Mouse (Mus musculus) frontal cortex, postnatal 36 days (tissue): ENCODE measurements around the gene Psmb9.
"Not testable (repeated sequence)": the region's sequence is repeated elsewhere in the genome, so short reads cannot be mapped to it uniquely, and the experiment has no call there.

Experiments used
- DNase-seq, 2 experiments: peaks; one replicate each; pipeline ENCODE4 v3.0.0; 2022; ENCODE audit warnings: low spot score in 2 of 2

Psmb9 gene

DNA sequence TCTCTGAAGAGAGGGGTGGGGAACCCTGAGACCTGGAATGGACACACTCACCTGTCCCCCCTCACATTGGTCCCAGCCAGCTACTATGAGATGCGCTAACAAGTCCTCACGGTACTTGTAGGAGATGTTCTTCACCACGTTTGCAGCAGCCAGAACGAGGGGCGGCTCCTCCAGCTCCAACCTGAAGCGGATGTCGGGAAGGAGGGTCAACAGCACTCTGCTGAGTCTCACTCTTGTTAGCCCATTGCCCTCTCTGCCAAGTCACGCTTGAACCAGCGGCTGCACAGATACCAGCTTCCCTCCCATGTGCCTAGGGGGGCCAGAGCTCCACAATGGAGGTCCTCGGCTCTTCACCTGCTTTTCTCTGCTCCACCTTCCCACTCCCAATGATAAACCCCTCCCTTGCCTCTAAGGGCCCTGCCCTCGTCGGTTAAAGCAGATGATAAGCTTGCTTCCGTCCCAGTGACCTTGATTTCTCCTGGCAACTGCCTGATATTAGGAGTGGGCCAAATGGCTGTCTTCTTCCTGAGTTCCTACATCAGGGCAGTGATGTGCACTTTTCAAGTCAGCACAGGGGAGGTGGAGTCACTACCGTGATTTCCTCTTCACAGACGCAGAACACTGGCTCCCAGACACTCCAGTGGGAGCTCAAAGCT lies 3.9 kb downstream of the Psmb9 start:
- DNase-seq = no peak

DNA sequence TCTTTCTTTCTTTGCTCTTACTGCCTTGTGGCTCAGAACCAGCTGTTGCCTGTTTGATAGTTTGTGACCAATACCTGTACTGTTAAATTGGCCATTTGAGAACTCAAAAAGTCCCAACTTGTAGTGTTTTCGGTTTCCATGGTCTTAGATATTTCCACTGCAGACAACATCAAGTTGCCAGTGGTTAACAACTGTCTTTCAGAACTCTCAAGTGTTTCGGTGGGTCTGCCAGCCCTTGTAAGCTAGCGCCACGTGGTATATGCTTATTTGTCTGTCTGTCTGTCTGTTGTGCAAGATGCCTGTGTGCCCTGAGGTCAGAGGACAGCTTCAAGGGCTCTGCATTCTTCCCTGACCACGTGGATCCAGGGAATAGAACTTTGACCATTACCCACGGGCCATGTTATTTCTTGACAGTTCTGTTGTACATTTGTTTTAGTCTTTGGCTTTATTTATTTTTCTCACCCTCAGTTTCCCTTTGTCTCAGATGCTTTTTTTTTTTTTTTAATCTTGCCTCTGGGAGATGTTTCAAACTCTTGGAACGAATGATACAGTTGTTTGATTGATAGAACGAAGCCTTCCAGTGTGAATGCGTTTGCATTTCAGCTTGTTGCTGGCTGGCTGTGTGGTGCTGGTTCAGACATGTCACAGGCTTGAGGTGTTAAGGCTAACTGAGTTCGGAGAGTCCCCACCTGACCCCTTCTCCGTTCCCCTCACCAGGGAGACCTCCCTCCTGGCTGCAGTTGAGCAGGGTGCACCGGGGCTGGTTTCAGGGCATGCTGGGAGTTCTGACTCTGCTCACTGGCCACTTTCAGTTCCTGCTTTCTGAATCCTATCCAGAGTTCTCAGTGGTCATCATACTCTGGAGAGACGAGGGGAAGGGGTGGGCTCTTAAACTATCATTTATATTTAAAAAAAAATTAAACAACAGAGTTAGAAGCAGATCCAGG lies 7.4 kb downstream of the Psmb9 start:
- no peak for DNase-seq

DNA sequence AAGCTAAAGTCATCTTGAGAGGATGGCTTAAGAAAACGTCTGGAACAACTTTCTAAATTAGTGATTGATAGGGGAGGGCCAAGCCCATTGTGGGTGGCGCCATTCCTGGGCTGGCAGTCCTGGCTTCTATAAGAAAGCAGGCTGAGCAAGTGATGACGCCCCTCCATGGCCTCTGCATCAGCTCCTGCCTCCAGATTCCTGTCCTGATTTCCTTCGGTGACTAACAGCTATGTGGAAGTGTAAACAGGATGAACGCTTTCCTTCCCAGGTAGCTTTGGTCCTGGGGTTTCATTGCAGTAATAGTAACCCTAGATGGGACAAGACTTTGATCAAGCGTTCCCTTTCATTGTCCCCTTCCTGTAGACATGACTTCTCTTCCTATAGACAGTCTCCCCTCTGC lies 8.5 kb downstream of the Psmb9 start:
- no peak for DNase-seq

DNA sequence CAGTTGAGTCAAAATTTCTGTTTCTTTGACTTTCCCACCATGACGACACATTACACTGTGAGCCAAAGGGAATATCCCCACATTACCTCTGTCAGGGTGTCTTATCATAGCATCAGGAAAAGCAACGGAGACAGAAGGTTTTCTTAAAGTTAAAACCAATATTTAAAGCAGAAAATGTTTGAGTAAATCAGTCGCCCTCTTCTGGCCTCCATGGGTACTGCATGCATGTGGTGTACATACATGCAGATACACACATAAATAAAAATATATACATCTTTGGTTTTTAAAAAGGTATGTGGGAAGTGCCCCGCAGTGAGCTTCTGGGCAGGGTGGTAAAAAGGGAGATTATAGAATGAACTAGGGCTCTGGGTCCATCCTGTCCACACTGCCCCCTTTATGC lies 10.4 kb downstream of the Psmb9 start:
- no peak for DNase-seq

DNA sequence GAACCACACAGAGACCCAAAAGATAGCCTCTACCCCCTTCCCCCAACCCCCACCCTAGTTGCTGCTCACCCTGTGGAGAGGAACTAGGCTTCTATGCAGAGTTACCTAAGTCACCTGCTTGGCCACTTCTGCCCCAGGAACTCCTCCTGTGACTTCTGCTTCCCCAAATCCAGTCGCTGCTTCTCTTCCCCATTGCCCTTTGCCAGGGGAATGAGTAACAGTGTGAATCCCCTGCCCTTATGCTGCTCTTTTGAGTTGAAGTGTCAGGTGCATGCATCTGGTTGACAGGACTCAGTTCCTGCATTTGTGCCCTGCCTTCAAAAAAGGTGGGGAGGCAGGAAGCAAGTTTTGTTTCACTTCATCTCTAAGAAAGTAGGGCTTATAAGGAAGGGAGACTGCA lies 13.5 kb downstream of the Psmb9 start:
- DNase-seq = no peak

DNA sequence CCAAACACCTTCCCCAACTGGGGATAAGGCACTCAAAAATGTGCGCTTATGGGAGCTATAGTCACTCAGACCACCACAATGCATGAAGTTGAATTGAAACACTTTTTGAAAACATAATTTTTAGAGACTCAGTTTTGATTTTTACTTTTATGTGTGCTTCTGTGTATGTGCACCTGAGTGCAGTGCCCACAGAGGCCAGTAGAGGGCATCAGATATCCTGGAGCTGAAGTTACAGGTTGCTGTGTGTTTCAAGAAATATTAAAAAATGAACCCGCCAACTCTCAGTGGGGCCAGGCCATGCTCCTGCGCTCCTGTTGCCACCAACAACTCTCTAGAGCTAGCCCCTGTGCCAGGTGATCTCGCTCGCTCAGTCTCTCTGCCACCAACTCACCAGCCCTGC lies 15.0 kb downstream of the Psmb9 start:
- no peak for DNase-seq

DNA sequence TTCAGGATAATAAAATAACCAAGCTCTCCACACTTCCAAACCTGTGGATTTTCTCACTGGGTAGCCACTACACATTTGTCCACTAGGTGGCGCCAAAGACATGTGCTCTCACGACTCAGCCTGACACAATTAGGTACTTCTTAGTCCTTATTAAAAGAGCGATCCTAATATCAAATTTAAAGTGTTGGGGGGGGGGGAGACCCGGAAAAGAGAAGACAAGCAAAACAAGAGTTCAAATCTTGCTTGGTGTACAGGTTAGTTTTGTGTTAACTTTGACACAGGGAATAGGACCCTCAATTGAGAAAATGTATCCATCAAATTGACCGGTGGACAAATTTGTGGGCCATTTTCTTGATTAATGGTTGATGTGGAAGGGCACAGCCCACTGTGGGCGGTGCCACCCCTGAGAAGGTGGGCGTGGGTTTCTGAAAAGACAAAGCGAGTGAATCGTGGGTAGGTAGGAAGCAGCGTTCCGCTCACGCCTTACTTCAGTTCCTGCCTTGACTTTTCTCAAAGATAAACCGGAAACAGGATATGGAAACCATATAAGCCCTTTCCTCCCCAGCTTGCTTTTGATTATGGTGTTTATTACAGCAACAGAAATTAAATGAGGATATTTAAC lies 16.6 kb downstream of the Psmb9 start:
- DNase-seq = peak; percentile 78 to 88

DNA sequence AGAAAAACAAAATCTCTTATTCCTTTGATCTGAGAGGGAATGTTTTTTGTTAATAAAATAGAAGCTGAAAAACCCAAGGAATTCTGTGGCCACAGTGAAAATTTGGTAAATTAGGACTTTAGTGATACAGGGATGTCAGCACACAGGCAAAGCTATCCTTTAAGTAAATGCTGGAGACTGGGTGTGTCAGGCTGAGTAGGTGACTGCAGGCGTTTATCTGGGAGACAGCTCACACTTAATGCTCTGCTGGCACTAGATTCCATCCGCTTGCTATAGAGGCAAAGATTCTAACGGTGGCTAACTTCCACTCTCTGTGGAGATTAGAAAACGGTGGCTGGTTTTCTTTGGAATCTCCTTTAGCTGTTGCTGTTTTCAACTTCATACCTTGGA lies 17.1 kb downstream of the Psmb9 start:
- DNase-seq = no peak

DNA sequence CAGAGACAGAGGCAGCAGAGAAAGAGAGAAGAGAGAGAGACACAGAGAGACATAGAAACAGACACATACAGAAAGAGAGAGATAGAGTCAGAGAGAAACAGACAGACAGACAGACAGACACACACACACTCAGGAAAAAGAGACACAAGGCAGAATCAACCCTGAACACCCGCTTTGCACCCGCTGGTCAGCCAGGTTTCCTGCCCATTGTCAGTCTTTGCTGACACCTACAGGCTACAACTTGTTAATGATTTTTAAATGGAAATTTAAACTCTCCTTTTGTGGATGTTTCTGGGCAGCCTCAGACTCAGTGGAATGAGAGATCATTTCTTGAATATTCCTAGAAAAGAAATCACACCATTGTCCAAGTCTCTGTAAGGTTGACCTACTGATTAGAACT lies 18.3 kb downstream of the Psmb9 start:
- peak in 1 of 2 experiments; percentile 29 for DNase-seq

DNA sequence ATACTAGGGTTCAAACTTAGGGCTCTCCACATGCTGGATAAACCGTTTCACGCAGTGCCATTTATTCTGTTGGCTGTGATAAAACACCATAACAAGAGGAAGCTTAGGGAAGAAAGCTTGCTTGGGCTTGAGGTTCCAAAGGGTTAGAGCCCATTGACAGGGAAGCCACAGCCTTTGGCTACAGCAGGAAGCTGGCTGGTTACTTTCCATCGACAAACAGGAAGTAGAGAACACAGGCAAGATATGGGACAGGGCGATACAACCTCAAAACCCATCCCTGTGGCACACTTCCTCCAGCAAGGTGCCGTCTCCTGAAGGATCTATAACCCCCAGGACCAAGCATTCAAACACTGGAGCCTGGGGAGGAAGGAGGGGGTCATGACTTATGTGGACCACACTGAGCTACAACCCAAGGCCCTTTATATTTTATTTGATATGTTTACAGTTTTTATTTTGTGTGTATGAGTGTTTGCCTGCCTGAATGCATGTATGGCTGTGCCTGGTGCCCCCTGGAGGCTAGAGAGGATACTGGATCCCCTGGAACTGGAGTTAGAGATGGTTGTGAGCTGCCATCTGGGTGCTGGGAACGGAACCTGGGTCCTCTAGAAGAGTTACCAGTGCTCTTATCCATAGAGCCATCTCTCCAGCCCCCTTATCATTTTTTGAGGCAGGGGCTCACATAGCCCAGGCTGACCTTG lies 22.4 kb downstream of the Psmb9 start:
- DNase-seq = no peak

DNA sequence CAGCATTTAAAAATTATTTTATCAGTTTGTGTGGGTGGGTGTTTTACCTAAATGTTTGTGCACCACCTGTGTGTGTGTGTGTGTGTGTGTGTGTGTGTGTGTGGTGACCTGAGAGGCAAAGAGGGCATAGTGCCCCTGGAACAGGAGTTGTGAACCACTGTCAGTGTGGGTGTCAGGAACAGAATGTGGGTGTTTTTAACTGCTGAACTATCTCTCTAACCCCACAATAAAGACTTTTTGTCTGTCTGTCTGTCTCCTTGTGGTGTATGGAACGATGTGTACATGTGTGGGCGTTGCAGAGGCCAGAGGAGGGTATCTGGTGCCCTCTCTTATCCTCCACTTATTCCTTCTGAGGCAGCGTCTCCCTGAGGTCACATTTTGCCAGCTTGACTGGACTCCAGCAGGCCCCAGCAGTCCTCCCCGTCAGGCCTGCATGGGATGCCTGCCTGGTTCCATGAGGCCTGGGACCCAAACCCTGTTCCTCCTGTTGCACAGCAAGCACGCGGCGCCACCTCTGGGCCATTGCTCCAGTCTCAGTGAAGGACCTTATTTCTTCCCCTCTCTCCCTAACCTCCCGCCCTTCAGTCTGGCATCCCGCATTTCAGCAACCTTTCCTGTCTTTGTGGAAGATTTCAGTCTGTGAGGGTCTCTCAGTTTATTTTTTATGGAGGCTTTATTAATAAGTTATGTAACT lies 23.2 kb downstream of the Psmb9 start:
- no peak for DNase-seq

DNA sequence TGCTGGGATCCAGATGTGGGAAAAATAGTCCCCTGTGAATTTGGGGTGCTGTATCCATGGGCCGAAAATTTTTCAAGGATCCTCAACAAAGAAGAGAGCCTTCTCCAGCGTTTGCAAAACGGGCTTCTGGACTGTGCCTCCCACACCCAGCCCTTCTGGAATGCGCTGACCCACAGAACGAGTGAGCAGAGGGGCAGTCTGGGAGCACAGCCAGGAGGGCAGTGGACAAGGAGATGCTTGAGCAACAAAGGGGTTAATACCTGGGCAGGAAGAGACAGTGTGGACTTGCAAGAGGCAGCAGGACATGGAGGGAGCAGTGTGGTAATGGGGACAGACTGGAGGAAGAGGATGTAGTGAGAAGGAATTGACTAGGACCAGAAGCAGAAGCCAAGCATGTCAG lies 32.0 kb downstream of the Psmb9 start:
- no peak for DNase-seq

DNA sequence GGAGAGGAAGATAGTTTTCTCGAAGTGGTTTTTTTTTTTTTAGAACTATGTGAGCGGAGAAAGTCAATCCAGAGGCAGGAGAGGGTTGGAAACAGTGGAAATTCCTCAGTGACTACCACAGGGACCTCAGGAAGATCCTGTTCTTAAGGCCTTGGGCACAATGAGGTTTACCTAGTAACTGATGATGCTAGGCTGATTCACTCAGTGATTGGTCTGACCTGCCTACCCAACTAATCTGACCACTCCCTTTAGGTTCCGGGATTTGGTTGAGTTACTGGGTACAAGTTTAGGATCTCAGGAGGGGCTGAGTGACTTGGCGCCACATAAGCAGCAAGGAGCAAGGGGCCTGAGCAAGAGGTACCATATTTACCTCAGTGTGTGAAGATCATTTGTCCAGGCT lies 34.6 kb downstream of the Psmb9 start, which contains the start of gene H2-DMb1:
Gene H2-DMb1 (plus strand): TSS at position 150 of the 400 bp plus-strand sequence.
- peak in 1 of 2 experiments; percentile 62 for DNase-seq

DNA sequence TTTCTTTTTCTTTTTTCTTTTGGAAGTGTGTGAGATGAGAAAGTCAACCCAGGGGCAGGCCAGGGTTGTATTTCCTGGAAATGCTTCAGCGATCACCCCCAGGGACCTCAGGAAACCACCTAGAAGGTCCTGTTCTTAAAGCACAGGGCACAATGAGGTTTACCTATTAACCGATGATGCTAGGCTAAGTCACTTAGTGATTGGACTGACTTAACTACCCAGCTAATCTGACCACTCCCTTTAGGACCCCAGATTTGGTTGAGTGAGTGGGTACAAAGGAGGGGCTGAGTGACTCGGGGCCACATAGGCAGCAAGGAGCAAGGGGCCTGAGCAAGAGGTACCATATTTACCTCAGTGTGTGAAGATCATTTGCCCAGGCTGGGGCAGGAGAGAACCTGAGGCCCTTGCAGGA lies 42.6 kb downstream of the Psmb9 start:
- no peak for DNase-seq

DNA sequence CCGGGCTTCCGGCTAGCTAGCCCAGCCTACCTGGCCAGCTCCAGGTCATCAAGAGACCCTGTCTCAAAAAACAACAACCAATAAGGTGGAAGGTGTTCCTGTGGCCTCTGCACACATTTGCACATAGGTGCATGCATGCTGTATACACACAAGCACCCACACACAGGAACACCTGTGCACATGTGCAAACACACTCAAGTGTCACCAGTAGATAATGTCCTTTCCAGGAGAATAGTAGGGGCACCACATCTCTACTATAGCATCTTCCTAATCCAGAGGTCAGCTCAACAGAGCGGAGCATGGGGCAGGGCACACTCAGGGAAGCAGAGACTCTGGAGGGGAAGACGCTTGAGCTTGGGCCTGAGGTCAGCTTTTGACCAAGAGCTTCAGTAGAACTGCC lies 43.3 kb downstream of the Psmb9 start:
- not testable (repeated sequence) for DNase-seq

DNA sequence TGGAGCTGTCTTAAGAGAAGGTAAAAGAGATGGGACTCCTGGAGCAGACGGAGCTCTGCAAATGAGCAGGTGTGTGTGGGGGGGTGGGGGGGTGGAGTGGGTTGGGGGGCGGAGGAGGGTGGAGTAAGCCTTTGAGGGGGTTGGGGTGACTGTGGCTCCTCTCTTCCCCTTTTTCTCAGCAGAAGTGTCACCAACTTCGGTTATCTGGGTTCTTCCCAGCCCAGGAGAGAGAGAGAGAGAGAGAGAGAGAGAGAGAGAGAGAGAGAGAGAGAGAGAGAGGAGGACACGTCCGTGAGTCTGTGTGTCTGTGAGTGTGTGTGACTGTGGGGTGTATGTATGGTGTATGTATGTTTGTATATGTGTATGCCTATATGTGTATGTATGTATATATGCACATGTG lies 44.1 kb downstream of the Psmb9 start:
- DNase-seq = no peak

DNA sequence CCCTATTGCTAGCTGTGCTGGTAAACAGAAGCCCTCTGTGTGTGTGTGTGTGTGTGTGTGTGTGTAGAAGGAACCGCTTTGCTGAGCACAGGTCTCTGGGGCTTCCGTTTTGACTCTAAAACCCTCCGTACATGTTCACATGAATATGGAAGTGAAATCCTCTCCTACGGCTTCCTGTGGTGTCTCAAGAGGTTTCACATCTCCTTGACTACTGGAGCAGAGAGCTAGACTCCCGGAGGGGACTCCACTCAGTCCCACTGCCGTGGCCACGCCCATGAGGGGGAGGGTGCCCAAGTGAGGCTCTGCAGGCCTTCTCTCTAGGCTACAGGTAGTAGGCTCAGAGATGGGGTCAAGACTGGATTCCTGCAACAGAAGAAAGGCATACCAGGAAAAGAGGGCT lies 44.5 kb downstream of the Psmb9 start, which contains the start of gene H2-DMb2:
Gene H2-DMb2 (plus strand): TSS at position 275 of the 400 bp plus-strand sequence.
- no peak for DNase-seq

DNA sequence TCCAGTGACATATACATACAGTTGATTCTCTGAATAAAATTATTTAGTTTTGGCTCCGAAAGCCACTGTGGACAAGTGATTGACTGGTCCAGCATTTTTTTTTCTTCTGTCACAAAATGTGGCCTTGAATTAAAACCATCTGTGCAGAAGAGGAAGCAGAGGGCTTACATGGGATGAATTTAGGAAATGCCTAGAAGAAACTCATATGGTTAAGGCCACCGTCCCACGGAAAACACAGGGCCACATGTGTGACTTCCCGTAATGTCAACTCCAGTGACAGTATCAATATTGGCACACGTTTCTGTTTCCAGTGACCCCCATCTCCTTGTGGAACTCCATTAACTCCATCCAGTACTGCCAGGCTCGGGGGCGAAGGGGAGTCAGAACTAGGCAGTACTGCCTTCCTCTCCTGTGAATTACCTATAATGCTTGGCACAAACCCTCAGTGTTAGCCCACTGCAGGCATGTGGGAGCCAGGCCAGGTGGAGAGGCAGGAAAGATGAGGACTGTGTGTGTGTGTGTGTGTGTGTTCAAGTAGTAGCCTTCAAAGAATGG lies 45.0 kb downstream of the Psmb9 start:
- no peak for DNase-seq

DNA sequence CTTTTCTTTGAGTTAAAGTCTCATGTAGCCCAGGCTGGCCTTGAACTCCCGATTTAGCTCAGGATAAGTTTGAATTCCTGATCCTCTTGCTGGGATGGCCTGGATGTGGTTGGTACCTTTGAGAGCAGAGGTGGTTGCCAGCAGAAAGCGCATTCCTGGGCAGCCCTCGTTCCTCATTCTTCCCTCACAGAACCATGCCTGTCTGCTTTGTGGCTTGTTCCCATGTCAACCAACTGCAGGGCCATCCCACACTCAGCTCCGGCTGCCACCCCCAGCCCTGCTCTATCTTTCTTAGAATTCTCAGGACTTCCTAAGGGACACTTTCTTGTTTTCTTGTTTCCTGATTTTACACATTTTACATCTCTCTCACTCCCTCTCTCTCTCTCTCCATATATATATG lies 46.1 kb downstream of the Psmb9 start:
- peak in 1 of 2 experiments; percentile 38 for DNase-seq

DNA sequence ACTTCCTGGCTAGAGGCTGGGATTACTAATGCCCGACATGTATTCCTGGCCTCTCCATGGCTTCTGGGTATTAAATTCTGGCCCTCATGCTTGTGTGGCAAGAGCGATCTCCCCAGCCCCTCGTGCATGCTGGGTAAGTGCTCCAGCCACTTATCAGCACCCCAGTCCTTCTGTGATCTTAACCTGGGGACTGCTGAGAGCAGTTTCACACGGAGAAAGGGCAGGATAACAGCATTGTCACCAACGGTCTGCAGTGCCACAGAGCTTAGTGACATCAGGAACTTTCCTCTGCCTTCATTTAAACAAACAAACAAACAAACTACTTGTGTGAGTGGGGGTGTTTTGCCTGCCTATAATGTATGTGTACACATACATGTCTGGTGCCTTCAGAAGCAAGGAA lies 47.3 kb downstream of the Psmb9 start:
- DNase-seq = no peak

DNA sequence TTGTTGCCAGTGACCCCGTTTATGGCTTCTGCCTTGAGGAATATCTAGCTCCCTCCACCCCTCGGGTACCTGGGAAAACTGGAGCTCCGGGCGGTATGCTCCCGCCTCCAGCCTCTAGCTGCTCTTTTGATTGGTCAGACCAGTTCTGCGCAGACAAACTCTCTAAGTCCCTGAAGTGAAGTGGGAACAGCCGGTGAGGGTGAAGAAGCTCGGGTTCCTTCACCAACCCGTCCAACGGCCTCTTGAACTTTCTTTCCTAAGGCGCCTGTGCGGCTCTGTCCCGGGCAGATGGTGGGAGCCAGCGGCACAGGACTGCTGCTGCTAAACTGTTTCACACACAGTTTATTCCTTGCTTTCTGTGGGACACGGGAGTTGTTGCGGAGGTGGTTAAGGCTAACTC lies 48.1 kb downstream of the Psmb9 start:
- no peak for DNase-seq
